Mouse (Mus musculus): ENCODE data around the gene Ppp3cb. TPM values are rescaled to one million over a fixed set of nuclear protein-coding genes. Genes with fewer than 3 reads are reported as not detected.
A peak's percentile ranks its signal among the peaks of the same experiment; 100 is the strongest.

Ppp3cb gene
- polyA plus RNA-seq, 1 experiment = 0.46 TPM

DNA sequence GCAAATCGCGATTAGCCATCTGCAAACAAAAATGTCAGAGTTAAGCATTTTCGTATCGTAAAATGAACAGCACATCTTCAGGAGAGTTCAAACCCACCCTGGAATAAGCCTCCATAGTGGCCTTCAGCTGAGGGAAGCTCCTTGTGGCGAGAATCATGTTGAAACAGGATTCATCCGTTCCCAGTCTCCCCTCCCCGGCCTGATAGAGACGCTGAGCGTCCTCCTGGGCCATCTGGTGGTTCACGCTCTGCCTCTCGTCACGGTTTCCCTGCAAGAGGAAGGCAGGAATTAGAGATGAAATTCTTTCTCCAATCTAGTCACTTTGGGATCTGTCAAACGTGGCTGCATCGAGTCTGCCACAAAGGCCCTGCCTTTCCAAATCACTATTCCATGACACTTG lies 86.2 kb downstream of the Ppp3cb start:
- no peak overlapping the region for H3K4me3 ChIP-seq (replicated peaks)
- no peaks in the 10 kb centered on the region; the same call in 1 of the 2 replicates for H3K4me1 ChIP-seq (ENCODE audit: control insufficient read depth)
- peaks cover 97% of the 10 kb centered on the region for H3K36me3 ChIP-seq (ENCODE audit: control insufficient read depth)
- no peaks in the 10 kb centered on the region for H3K9me3 ChIP-seq (ENCODE audit: control insufficient read depth, low read length)
- H3K27me3 ChIP-seq (ENCODE audit: control insufficient read depth) = no peaks in the 10 kb centered on the region
- TF ChIP-seq TAL1 (IDR thresholded peaks at IDR 0.05; ENCODE audit: low read length) (no peak), GATA1 (IDR thresholded peaks at IDR 0.05; ENCODE audit: low read length) (no peak)

GRCm38 (mm10) chr14:20458378-20458777 lies 88.0 kb downstream of the Ppp3cb start:
- H3K4me1 ChIP-seq (ENCODE audit: control insufficient read depth) = no peaks in the 10 kb centered on the region; the same call in 1 of the 2 replicates
- no peak for TF ChIP-seq GATA1 (IDR thresholded peaks at IDR 0.05; ENCODE audit: low read length)
- no peak for TF ChIP-seq TAL1 (IDR thresholded peaks at IDR 0.05; ENCODE audit: low read length)
- no peak overlapping the region for H3K4me3 ChIP-seq (replicated peaks)
- H3K27me3 ChIP-seq (ENCODE audit: control insufficient read depth) = no peaks in the 10 kb centered on the region
- H3K36me3 ChIP-seq (ENCODE audit: control insufficient read depth) = peaks cover 88% of the 10 kb centered on the region
- no peaks in the 10 kb centered on the region for H3K9me3 ChIP-seq (ENCODE audit: control insufficient read depth, low read length)

DNA sequence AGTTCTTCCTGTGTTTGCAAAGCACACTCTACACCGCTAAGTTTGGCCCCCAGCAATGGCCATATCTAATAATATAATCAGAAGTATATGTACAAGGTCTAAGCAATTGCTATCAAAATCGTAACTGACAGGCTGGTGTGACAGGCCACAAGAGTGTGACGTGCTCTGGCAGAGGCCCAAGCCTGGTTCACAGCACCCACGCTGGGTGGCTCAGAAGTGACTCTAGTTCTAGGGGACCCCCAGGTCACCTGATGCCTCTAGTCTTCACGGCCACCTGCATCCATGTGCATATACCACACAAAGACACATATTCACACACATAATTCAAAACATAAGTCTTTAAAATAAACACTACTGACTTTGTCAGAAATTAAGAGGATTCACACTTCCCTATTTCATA lies 93.4 kb downstream of the Ppp3cb start:
- TF ChIP-seq TAL1 (IDR thresholded peaks at IDR 0.05; ENCODE audit: low read length) = no peak
- no peaks in the 10 kb centered on the region for H3K27me3 ChIP-seq (ENCODE audit: control insufficient read depth)
- H3K4me3 ChIP-seq (replicated peaks) = no peak overlapping the region

GRCm38 (mm10) chr14:20451765-20452331 lies 94.5 kb downstream of the Ppp3cb start, which contains the start of gene Cfap70:
Gene Cfap70 (minus strand): TSS chr14:20452226.
- Histone ChIP-seq H3K4me1 (ENCODE audit: control insufficient read depth) (peaks cover 18% of the 10 kb centered on the region), H3K9me3 (ENCODE audit: control insufficient read depth, low read length) (no peaks in the 10 kb centered on the region), H3K36me3 (ENCODE audit: control insufficient read depth) (peaks cover 25% of the 10 kb centered on the region), H3K4me3 (replicated peaks) (peak within 1 kb of the TSS; percentile 64), H3K27me3 (ENCODE audit: control insufficient read depth) (no peaks in the 10 kb centered on the region)
- TF ChIP-seq GATA1 (IDR thresholded peaks at IDR 0.05; ENCODE audit: low read length) = no peak
- TF ChIP-seq TAL1 (IDR thresholded peaks at IDR 0.05; ENCODE audit: low read length) = no peak

More for the DNA sequence above, 93.4 kb downstream of the Ppp3cb start:
- Histone ChIP-seq H3K36me3 (ENCODE audit: control insufficient read depth) (peaks cover 34% of the 10 kb centered on the region), H3K4me1 (ENCODE audit: control insufficient read depth) (peaks cover 18% of the 10 kb centered on the region), H3K9me3 (ENCODE audit: control insufficient read depth, low read length) (no peaks in the 10 kb centered on the region)

DNA sequence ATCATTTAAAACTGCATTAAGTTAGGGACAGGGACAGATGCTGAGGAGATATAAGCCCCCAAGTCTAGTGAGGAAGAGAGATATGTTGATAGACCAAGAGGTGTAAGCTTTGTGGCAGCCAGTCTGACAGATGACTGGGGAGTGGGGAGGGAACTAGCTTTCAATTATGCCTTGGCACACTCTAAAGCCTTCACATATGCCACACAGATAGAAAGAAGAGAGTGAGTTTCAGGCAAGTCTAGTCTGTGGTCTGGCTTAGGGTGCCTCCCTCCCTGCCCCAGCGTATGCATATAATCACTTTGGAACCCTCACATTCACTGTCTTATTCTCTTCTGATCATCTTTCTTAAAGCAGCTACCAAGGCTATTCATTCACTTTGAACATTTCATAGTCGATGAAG lies 95.1 kb downstream of the Ppp3cb start:
- Histone ChIP-seq H3K4me3 (replicated peaks) (peak overlapping the region; percentile 64), H3K4me1 (ENCODE audit: control insufficient read depth) (peaks cover 18% of the 10 kb centered on the region), H3K9me3 (ENCODE audit: control insufficient read depth, low read length) (no peaks in the 10 kb centered on the region), H3K36me3 (ENCODE audit: control insufficient read depth) (peaks cover 19% of the 10 kb centered on the region), H3K27me3 (ENCODE audit: control insufficient read depth) (no peaks in the 10 kb centered on the region)
- TF ChIP-seq GATA1 (IDR thresholded peaks at IDR 0.05; ENCODE audit: low read length) (no peak), TAL1 (IDR thresholded peaks at IDR 0.05; ENCODE audit: low read length) (no peak)

Other genes with a start within 250 kb of the Ppp3cb start
- 1.2 and 2.3 TPM in 2 replicates for gene Ecd, start 198.5 kb downstream of the Ppp3cb start, polyA plus RNA-seq (2012)
- gene Fam149b, start 198.4 kb downstream of the Ppp3cb start, polyA plus RNA-seq (2012) = 1.1 TPM in 2 replicates
- gene Dnajc9, start 157.7 kb downstream of the Ppp3cb start, polyA plus RNA-seq (2012) = 24.7 and 28.2 TPM in 2 replicates
- gene Mrps16, start 152.9 kb downstream of the Ppp3cb start, polyA plus RNA-seq (2012) = 1.8 and 2.8 TPM in 2 replicates
- gene Cfap70, start 94.3 kb downstream of the Ppp3cb start, polyA plus RNA-seq (2012) = not detected in 2 replicates
- 6.2 and 7.4 TPM in 2 replicates for gene Anxa7, start 66.4 kb downstream of the Ppp3cb start, polyA plus RNA-seq (2012)
- 0.05 and 0.07 TPM in 2 replicates for gene Mss51, start 49.7 kb downstream of the Ppp3cb start, polyA plus RNA-seq (2012)
- 0.04 and 0.05 TPM in 2 replicates for gene Usp54, start 94.5 kb upstream of the Ppp3cb start, polyA plus RNA-seq (2012)
- gene Myoz1, start 110.0 kb upstream of the Ppp3cb start, polyA plus RNA-seq (2012) = not detected in 2 replicates
- gene Synpo2l, start 121.8 kb upstream of the Ppp3cb start, polyA plus RNA-seq (2012) = not detected in 2 replicates
- gene Sec24c, start 127.7 kb upstream of the Ppp3cb start, polyA plus RNA-seq (2012) = 3.6 and 5.0 TPM in 2 replicates
- 0.37 TPM in 2 replicates for gene Fut11, start 148.4 kb upstream of the Ppp3cb start, polyA plus RNA-seq (2012)
- 0.43 and 0.77 TPM in 2 replicates for gene Chchd1, start 156.4 kb upstream of the Ppp3cb start, polyA plus RNA-seq (2012)
- gene Zswim8, start 161.0 kb upstream of the Ppp3cb start, polyA plus RNA-seq (2012) = 6.1 and 6.7 TPM in 2 replicates
- 0.80 and 1.5 TPM in 2 replicates for gene Ndst2, start 188.0 kb upstream of the Ppp3cb start, polyA plus RNA-seq (2012)
- gene Camk2g, start 247.5 kb upstream of the Ppp3cb start, polyA plus RNA-seq (2012) = 0.35 and 0.38 TPM in 2 replicates

Measured in erythroblast, embryonic 14.5 days (primary cell).